26 mouse cellular contexts compared by ENCODE assay signal in genomic region chr13:74439895-74440294, GRCm38 (mm10). TPM values are rescaled to one million over a fixed set of nuclear protein-coding genes. Genes with fewer than 3 reads are reported as not detected.
DNase-seq lines count a peak whose midpoint lies in the region; ATAC-seq and TF ChIP-seq lines count a peak whose summit lies in the region.
"Had no signal": no experiment of that assay in that cellular context is flagged by ENCODE, and none has a peak within 500 bp of the region (broad histone marks: within the 10 kb centered on the region; RNA-seq: fewer than 3 reads in every experiment).

No protein-coding gene starts in this region.

- no peaks in the 10 kb centered on the region; the same call in 1 of the 2 replicates for H3K36me3 ChIP-seq in heart, embryonic 11.5 days (ENCODE audit: control insufficient read depth, insufficient read depth, low read length)
- H3K36me3 ChIP-seq in heart, adult 2 months (ENCODE audit: control insufficient read depth, insufficient read depth, low read length): no peaks in the 10 kb centered on the region
- peaks cover 24% of the 10 kb centered on the region for H3K36me3 ChIP-seq in neural tube, embryonic 12.5 days
- peaks cover 43% of the 10 kb centered on the region for H3K36me3 ChIP-seq in neural tube, embryonic 15.5 days
- H3K36me3 ChIP-seq: G1E had no signal

- 22% methylated on average over 19 of the region's 19 CpGs for WGBS in heart, embryonic 11.5 days (ENCODE audit: insufficient replicate concordance)
- WGBS in heart, adult 2 months: 19% methylated on average over 19 of the region's 19 CpGs
- 27% methylated on average over 19 of the region's 19 CpGs for WGBS in neural tube, embryonic 12.5 days
- WGBS in neural tube, embryonic 15.5 days: 20% methylated on average over 19 of the region's 19 CpGs

- intact Hi-C loops in heart, adult 2 months (cut with DNase I): no loop called here

- H3K9ac ChIP-seq in heart, embryonic 11.5 days (ENCODE audit: low read depth, low read length): no peak overlapping the region
- no peak overlapping the region for H3K9ac ChIP-seq in heart, adult 2 months (ENCODE audit: low read depth, low read length)
- no peak overlapping the region for H3K9ac ChIP-seq in neural tube, embryonic 12.5 days
- no peak overlapping the region for H3K9ac ChIP-seq in neural tube, embryonic 15.5 days (replicated peaks)
- H3K9ac ChIP-seq: hindbrain, embryonic 14.5 days; limb, embryonic 12.5 days; liver, postnatal 0 days; midbrain, embryonic 15.5 days had no signal

- no peaks in the 10 kb centered on the region for H3K4me1 ChIP-seq in heart, embryonic 11.5 days (ENCODE audit: control insufficient read depth, insufficient read depth, low read length)
- H3K4me1 ChIP-seq in heart, adult 2 months (ENCODE audit: control insufficient read depth, insufficient read depth, low read length): no peaks in the 10 kb centered on the region
- no peaks in the 10 kb centered on the region for H3K4me1 ChIP-seq in neural tube, embryonic 12.5 days
- no peaks in the 10 kb centered on the region for H3K4me1 ChIP-seq in neural tube, embryonic 15.5 days
- H3K4me1 ChIP-seq: limb, embryonic 12.5 days; midbrain, embryonic 15.5 days had no signal

- TF ChIP-seq EP300 in heart, adult 2 months (IDR thresholded peaks at IDR 0.05; ENCODE audit: insufficient read depth, low read depth, low read length): no peak

- TF ChIP-seq POLR2A in heart, adult 2 months (IDR thresholded peaks at IDR 0.05; ENCODE audit: insufficient read depth, low read depth, low read length): no peak

- TF ChIP-seq CTCF in heart, adult 2 months (IDR thresholded peaks at IDR 0.05): no peak

- H3K4me2 ChIP-seq in heart, embryonic 11.5 days: peak overlapping the region; percentile 19; the same call in 1 of the 2 replicates
- 0 out of 2 replicates have a peak overlapping the region, but pooled peaks have one; percentile 14 for H3K4me2 ChIP-seq in neural tube, embryonic 12.5 days (replicated peaks)
- H3K4me2 ChIP-seq in neural tube, embryonic 15.5 days: no peak overlapping the region
- H3K4me2 ChIP-seq: hindbrain, embryonic 14.5 days; limb, embryonic 12.5 days; liver, embryonic 11.5 days; midbrain, embryonic 15.5 days had no signal

- no peak overlapping the region for H3K27ac ChIP-seq in heart, embryonic 11.5 days (ENCODE audit: low read depth, low read length)
- H3K27ac ChIP-seq in heart, adult 2 months: no peak overlapping the region
- no peak overlapping the region for H3K27ac ChIP-seq in neural tube, embryonic 12.5 days
- H3K27ac ChIP-seq in neural tube, embryonic 15.5 days (replicated peaks): no peak overlapping the region
- H3K27ac ChIP-seq: hindbrain, embryonic 14.5 days; limb, embryonic 12.5 days; macrophage; midbrain, embryonic 15.5 days had no signal

- DNase-seq in heart, adult 2 months: no peak
- peak; percentile 68 for DNase-seq in ES-CJ7 (ENCODE audit: low read depth, low spot score)
- DNase-seq in brain, adult 2 months (ENCODE audit: low read depth, low spot score): peak; percentile 2
- no peak for DNase-seq in frontal cortex, postnatal 36 days (ENCODE audit: low spot score in 2 of 2)
- DNase-seq: adrenal gland, postnatal 10 days; cerebellum, adult 9-11 months; gastrocnemius, postnatal 25 days; heart, adult 18-20 months; heart, postnatal 4 days; kidney, adult 18-20 months; kidney, postnatal 10 days; liver, postnatal 0 days had no signal

- H3K4me3 ChIP-seq in heart, embryonic 11.5 days (ENCODE audit: low read depth, low read length): no peak overlapping the region
- no peak overlapping the region for H3K4me3 ChIP-seq in heart, adult 2 months
- no peak overlapping the region for H3K4me3 ChIP-seq in neural tube, embryonic 12.5 days
- H3K4me3 ChIP-seq in neural tube, embryonic 15.5 days (replicated peaks): no peak overlapping the region
- H3K4me3 ChIP-seq: limb, embryonic 12.5 days; midbrain, embryonic 15.5 days had no signal

- H3K27me3 ChIP-seq in heart, embryonic 11.5 days (ENCODE audit: control insufficient read depth, insufficient read depth, low read length): no peaks in the 10 kb centered on the region
- H3K27me3 ChIP-seq in heart, adult 2 months (ENCODE audit: control insufficient read depth, insufficient read depth, low read length): no peaks in the 10 kb centered on the region
- no peaks in the 10 kb centered on the region for H3K27me3 ChIP-seq in neural tube, embryonic 12.5 days (replicated peaks)
- no peaks in the 10 kb centered on the region for H3K27me3 ChIP-seq in neural tube, embryonic 15.5 days (replicated peaks)
- H3K27me3 ChIP-seq: limb, embryonic 12.5 days; midbrain, embryonic 15.5 days; Patski had no signal

- no peaks in the 10 kb centered on the region for H3K79me2 ChIP-seq in heart, adult 2 months (replicated peaks; ENCODE audit: control insufficient read depth, insufficient read depth, low read length)

- H3K9me3 ChIP-seq in heart, embryonic 11.5 days (replicated peaks; ENCODE audit: control insufficient read depth, low read length): peaks cover 15% of the 10 kb centered on the region
- peaks cover 48% of the 10 kb centered on the region for H3K9me3 ChIP-seq in neural tube, embryonic 12.5 days
- H3K9me3 ChIP-seq in neural tube, embryonic 15.5 days (replicated peaks): peaks cover 36% of the 10 kb centered on the region

- no peak for ATAC-seq in heart, embryonic 11.5 days (replicated peaks; ENCODE audit: insufficient number of reproducible peaks, low FRiP score, low TSS enrichment)
- ATAC-seq in neural tube, embryonic 12.5 days (ENCODE audit: low FRiP score, low read depth): no peak
- ATAC-seq in neural tube, embryonic 15.5 days (ENCODE audit: low FRiP score): no peak
- ATAC-seq in frontal cortex, adult (ENCODE audit: low TSS enrichment): no peak
- ATAC-seq: forebrain, embryonic 14.5 days; inflammation-experienced regulatory T-cells, adult 6 months; liver, postnatal 0 days; lung, postnatal 0 days; midbrain, embryonic 15.5 days; Patski had no signal

RNA-seq across cellular contexts. Expression of gene Ftl1-ps1, which starts 40.4 kb away (rescaled TPM):
- 60.3 and 65.8 TPM in 2 replicates for polyA plus RNA-seq in heart, embryonic 11.5 days (2014; fragmentation: Nextera tagmentation; extraction: Ambion mirVana)
- 100 to 1,000 TPM; 277 to 342 TPM for total RNA-seq in heart, adult 2 months (2021)
- 12.6 and 14.6 TPM in 2 replicates for polyA plus RNA-seq in heart, adult 2 months (2012; rRNA removed)
- 91.7 and 104 TPM in 2 replicates for polyA plus RNA-seq in neural tube, embryonic 12.5 days (2016; fragmentation: Nextera tagmentation; extraction: Ambion mirVana)
- polyA plus RNA-seq in neural tube, embryonic 15.5 days (2015; fragmentation: Nextera tagmentation; extraction: Ambion mirVana): 72.8 and 92.1 TPM in 2 replicates

RNA-seq across cellular contexts. Expression of gene Zfp72, which starts 49.3 kb away (rescaled TPM):
- 3.3 and 4.4 TPM in 2 replicates for polyA plus RNA-seq in heart, embryonic 11.5 days (2014; fragmentation: Nextera tagmentation; extraction: Ambion mirVana)
- 1 to 10 TPM; 2.5 to 2.9 TPM for total RNA-seq in heart, adult 2 months (2021)
- polyA plus RNA-seq in heart, adult 2 months (2012; rRNA removed): 0.39 and 1.4 TPM in 2 replicates
- 4.4 and 5.1 TPM in 2 replicates for polyA plus RNA-seq in neural tube, embryonic 12.5 days (2016; fragmentation: Nextera tagmentation; extraction: Ambion mirVana)
- 7.2 and 7.8 TPM in 2 replicates for polyA plus RNA-seq in neural tube, embryonic 15.5 days (2015; fragmentation: Nextera tagmentation; extraction: Ambion mirVana)

RNA-seq across cellular contexts. Expression of gene Zfp825, which starts 53.9 kb away (rescaled TPM):
- 15.6 and 17.0 TPM in 2 replicates for polyA plus RNA-seq in heart, embryonic 11.5 days (2014; fragmentation: Nextera tagmentation; extraction: Ambion mirVana)
- total RNA-seq in heart, adult 2 months (2021): 1 to 10 TPM; 5.2 to 5.6 TPM
- polyA plus RNA-seq in heart, adult 2 months (2012; rRNA removed): 2.1 and 4.3 TPM in 2 replicates
- 14.5 and 18.0 TPM in 2 replicates for polyA plus RNA-seq in neural tube, embryonic 12.5 days (2016; fragmentation: Nextera tagmentation; extraction: Ambion mirVana)
- 15.1 and 17.3 TPM in 2 replicates for polyA plus RNA-seq in neural tube, embryonic 15.5 days (2015; fragmentation: Nextera tagmentation; extraction: Ambion mirVana)

Comparison
In these comparisons a context has a peak if more than half of its experiments do, and no peak if none do; other contexts are left out.
1. DNase-seq: peak in ES-CJ7 (single experiment) and brain, adult 2 months (single experiment); none in heart, adult 2 months (0 of 2) and frontal cortex, postnatal 36 days (0 of 2).